Mouse (Mus musculus) brain, embryonic 18.5 days (tissue): ENCODE measurements around the gene Gm3594.
"Not testable (repeated sequence)": the region's sequence is repeated elsewhere in the genome, so short reads cannot be mapped to it uniquely, and the experiment has no call there.

Experiments used
- DNase-seq: peaks from one replicate; pipeline ENCODE4 v3.0.0-alpha.2; 2012; ENCODE audit warnings: low read depth, low spot score

Gm3594 gene

DNA sequence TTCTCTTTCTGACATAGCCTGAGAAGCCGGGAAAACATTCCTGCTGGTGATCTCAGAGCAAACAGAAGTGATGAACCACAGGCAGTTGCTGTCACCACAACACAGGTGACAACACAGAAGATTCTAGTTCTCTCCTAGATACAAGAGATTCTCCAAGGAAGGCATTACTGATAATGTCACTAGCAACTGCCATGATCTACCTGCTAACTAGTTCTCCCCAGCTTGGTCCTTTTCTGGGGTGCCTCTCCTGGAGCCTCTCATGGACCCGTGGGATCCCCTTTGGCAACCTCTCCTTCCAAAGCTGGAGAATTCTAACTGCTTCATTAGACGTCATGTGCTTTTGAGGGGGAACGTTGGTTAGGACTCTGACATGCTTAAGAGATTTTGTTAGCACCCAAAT is at the start of gene Gm3594:
Gene Gm3594 (minus strand): TSS at position 101 of the 400 bp plus-strand sequence.
- not testable (repeated sequence) for DNase-seq

DNA sequence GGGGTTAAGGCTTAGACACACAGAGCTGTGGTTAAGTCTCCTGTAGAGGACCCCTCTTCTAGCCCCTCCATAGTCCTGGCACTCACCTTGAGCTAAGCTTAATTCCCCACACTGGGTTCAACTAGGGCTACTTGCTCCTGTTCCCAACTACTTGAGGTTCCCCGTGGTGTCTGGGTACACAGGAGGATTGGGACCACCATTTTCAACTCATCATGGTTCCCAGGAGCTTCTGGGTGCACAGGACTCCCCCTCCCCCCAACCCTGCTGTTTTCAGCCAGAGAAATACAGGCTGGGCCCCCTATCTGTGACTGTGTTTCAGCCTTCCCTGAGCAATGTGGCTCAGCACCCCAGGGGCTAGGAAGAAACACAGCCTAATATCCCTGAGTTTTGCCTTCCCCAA is 41.9 kb upstream of the Gm3594 start:
- not testable (repeated sequence) for DNase-seq

DNA sequence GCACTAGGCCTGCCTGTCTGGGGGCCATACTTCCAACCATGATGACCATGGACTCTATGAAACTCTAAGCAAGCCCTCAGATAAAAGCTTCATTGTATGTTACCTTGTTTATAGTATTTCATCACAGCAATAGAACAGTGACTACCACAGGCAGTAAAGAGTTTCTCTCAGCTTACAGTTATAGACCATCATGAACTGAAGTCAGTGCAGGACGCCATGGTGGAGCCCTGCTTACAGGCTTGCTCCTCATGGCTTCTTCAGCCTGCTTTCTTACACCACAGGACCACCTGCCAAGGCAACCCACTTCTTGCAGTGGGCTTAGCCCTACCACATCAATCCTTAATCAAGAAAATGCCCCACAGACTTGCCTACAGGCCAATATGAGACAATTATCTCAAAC is 41.1 kb upstream of the Gm3594 start:
- DNase-seq, result not testable (repeated sequence)

DNA sequence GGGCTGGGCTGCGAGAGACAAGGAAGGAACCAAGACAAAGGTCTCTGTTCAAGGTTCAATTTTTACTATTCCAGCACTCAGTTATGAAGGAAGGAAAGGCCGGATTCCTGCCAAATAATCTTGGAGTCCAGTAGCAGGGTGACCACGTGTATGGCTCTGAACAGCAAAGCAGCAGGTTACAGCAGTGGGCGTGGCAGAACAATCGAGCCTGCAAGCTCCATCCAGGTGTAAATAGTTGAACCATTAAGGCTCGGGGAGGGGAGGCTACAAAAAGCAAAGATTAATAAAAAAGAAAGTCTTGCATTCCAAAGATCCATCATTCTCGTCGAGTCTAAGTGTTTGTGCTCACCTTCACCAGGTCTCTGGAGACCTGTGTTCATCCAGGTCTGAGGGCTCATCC is 37.7 kb upstream of the Gm3594 start:
- not testable (repeated sequence) for DNase-seq

DNA sequence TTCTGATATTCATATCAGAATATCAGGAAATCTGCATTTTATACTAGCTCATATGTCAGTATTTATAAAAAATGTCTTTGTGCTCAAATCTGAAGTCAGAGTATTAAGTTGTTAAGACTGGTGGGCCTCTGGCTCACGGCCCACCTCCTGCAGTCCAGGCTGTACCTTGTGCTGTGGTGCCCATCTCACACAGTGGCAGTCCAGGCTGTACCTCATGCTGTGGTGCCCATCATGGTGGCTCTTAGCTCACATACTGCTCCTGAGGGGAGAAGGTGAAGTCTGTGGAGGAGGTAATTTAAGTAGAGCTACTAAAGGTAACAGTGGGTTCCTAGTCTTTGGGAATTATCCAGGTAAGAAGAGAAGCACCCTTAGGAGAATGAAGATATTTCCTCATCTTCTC is 27.4 kb upstream of the Gm3594 start:
- not testable (repeated sequence) for DNase-seq

DNA sequence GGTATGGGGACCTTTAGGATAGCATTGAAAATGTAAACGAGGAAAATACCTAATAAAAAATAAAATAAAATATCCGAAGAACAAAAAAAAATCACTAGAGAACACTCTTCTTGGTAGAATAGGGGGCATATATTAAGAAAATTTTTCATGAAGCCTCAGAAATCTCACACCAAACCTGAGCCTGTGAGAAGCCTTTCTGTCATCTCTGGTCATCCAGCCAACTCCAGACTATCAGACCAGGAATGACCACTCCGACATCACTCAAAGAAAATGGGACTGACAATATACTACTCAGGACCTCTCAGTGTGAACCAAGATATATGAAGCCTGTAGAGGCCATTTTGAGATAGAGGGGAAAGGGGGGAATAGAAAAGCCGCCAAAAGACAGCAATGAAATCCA is 3.6 kb downstream of the Gm3594 start:
- DNase-seq, result not testable (repeated sequence)

DNA sequence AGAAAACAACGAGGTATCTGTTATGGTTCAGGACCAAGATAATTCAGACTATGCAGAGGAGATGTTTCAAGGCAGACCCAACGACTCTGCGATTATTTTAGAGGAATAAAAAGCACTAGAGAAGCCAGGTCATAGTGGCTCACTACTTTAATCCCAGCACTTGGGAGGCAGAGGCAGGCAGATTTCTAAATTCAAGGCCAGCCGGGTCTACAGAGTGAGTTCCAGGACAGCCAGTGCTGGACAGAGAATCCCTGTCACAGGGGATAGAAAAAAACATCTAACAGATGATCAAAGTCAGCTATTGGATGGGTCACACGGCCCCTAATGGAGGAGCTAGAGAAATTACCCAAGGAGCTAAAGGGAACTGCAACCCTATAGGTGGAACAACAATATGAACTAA is 4.2 kb downstream of the Gm3594 start:
- DNase-seq, result not testable (repeated sequence)

DNA sequence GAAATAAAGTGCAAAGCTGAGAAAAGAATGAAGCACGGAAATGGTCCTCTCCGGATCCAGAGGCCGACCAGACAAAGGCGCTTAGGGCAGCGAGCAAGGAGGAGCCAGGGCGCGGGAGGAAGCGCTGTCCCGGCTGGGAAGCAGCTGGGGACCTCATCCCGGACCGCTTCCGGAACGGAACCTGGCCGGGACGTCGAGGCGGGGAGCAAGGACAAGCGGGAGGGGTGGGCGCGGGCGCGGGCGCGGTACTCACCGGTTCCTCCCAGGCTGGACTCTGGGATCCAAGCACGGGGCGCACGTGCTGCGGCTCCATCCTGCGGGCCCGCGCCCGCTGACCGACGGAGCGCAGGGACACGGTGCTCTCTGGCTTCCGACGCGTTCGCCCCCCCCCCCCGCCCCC is 17.6 kb downstream of the Gm3594 start:
- DNase-seq, result not testable (repeated sequence)

DNA sequence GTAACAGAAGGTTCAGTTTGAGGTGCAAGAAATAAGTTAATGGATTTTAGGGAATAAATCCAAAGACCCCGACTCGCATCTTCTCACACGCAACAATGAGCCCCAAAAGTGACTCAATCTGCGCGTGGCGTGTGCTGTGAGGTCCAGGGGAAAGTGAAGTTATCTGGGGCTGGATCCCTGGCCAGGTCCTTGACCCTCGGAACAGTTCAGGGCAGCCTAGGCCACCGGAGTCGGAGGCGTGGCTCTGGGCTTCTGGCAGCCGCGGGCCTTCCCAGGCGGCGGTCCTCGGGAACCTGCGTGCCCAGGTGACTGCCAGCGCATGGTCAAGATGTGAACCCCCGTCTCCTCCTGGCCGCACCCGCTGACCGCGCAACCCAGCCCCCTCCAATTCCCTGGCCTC is 18.1 kb downstream of the Gm3594 start:
- not testable (repeated sequence) for DNase-seq

DNA sequence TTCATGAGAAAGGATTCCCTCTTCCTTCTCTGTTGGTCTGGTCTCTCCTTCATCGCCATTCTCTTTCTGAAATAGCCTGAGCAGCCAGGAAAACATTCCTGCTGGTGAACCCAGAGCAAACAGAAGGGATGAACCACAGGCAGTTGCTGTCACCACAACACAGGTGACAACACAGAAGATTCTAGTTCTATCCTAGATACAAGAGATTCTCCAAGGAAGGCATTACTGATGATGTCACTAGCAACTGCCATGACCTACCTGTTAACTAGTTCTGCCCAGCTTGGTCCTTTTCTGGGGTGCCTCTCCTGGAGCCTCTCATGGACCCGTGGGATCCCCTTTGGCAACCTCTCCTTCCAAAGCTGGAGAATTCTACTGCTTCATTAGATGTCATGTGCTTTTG is 32.0 kb downstream of the Gm3594 start, which contains the start of gene Gm3591:
Gene Gm3591 (minus strand): TSS at position 101 of the 400 bp plus-strand sequence.
- DNase-seq, result not testable (repeated sequence)

DNA sequence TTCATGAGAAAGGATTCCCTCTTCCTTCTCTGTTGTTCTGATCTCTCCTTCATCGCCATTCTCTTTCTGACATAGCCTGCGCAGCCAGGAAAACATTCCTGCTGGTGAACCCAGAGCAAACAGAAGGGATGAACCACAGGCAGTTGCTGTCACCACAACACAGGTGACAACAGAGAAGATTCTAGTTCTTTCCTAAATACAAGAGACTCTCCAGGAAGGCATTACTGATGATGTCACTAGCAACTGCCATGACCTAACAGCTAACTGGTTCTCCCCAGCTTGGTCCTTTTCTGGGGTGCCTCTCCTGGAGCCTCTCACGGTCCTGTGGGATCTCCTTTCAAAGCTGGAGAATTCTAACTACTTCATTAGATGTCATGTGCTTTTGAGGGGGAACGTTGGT is 54.2 kb downstream of the Gm3594 start, which contains the start of gene Gm16440:
Gene Gm16440 (minus strand): TSS at position 101 of the 400 bp plus-strand sequence.
- not testable (repeated sequence) for DNase-seq
